Mouse (Mus musculus) ES-Bruce4 (cell line): ENCODE measurements at regions not wholly inside any gene's neighbourhood (a gene's known extent, or its start where the extent isn't known, plus 50 kb on each side); places are given as distances from the start of the nearest gene placed in this dataset.

Experiments used
- H3K27ac ChIP-seq: 2 replicates; pipeline ENCODE4 v1.5.1; 2012; ENCODE audit warnings: low read length, inconsistent platforms; ENCODE audit not compliant: insufficient read depth
- H3K27me3 ChIP-seq: 2 replicates; pipeline ENCODE4 v1.6.1; 2012; ENCODE audit warnings: mild to moderate bottlenecking, low read length, inconsistent platforms; ENCODE audit not compliant: control insufficient read depth, poor library complexity, insufficient read depth, severe bottlenecking
- H3K36me3 ChIP-seq: 2 replicates; pipeline ENCODE4 v1.6.1; 2012; ENCODE audit warnings: inconsistent platforms, mild to moderate bottlenecking, low read length, moderate library complexity; ENCODE audit not compliant: control insufficient read depth, poor library complexity, insufficient read depth, severe bottlenecking
- H3K4me1 ChIP-seq: one replicate; pipeline ENCODE4 v1.8.1; 2011; ENCODE audit warnings: low read length; ENCODE audit not compliant: control insufficient read depth, insufficient read depth
- H3K4me3 ChIP-seq: 2 replicates; pipeline ENCODE4 v1.5.1; 2011; ENCODE audit warnings: low read depth, mild to moderate bottlenecking, low read length
- H3K9ac ChIP-seq: 2 replicates; pipeline ENCODE4 v1.6.1; 2012; ENCODE audit warnings: low read depth, mild to moderate bottlenecking, inconsistent platforms; ENCODE audit not compliant: poor library complexity, severe bottlenecking
- H3K9me3 ChIP-seq: replicated peaks from 2 replicates; pipeline ENCODE4 v1.6.1; 2012; ENCODE audit warnings: mild to moderate bottlenecking, low read length, inconsistent platforms; ENCODE audit not compliant: control insufficient read depth, poor library complexity, insufficient read depth, severe bottlenecking
- CTCF ChIP-seq: IDR thresholded peaks from one replicate; pipeline ENCODE4 v1.8.1; 2011; ENCODE audit warnings: low read depth, low read length
- EP300 ChIP-seq: IDR thresholded peaks from 2 replicates; pipeline ENCODE4 v1.6.1; 2011; ENCODE audit warnings: low read depth, low read length; ENCODE audit not compliant: insufficient read depth
- POLR2A ChIP-seq: IDR thresholded peaks from one replicate; pipeline ENCODE4 v1.8.1; 2011; ENCODE audit warnings: low read length; ENCODE audit not compliant: insufficient read depth

- no peaks in the 10 kb centered on the region for H3K27me3 ChIP-seq
- H3K9me3 ChIP-seq: no peaks in the 10 kb centered on the region
- no peak overlapping the region for H3K4me3 ChIP-seq
- H3K4me1 ChIP-seq: no peaks in the 10 kb centered on the region
- no peaks in the 10 kb centered on the region for H3K36me3 ChIP-seq
- TF ChIP-seq EP300: no peak
- TF ChIP-seq POLR2A: no peak
- TF ChIP-seq CTCF: no peak
- H3K9ac ChIP-seq: no peak overlapping the region
- H3K27ac ChIP-seq: no peak overlapping the region
These were observed 72.0 kb upstream of the Rap1b start for GRCm38 (mm10) chr10:117917870-117918269.

- H3K27ac ChIP-seq: no peak overlapping the region
- TF ChIP-seq POLR2A (no peak), EP300 (no peak), CTCF (no peak)
- no peaks in the 10 kb centered on the region for H3K9me3 ChIP-seq
- no peaks in the 10 kb centered on the region for H3K36me3 ChIP-seq
- H3K9ac ChIP-seq: no peak overlapping the region
- H3K27me3 ChIP-seq: no peaks in the 10 kb centered on the region
- H3K4me1 ChIP-seq: no peaks in the 10 kb centered on the region
- no peak overlapping the region for H3K4me3 ChIP-seq
These were observed 72.8 kb upstream of the Rap1b start for GRCm38 (mm10) chr10:117918616-117919015.

- Histone ChIP-seq H3K4me3 (no peak overlapping the region), H3K36me3 (no peaks in the 10 kb centered on the region), H3K9me3 (no peaks in the 10 kb centered on the region), H3K27me3 (no peaks in the 10 kb centered on the region), H3K27ac (no peak overlapping the region), H3K4me1 (no peaks in the 10 kb centered on the region), H3K9ac (no peak overlapping the region)
- TF ChIP-seq CTCF (no peak), EP300 (no peak), POLR2A (no peak)
These were observed 73.5 kb upstream of the Rap1b start for GRCm38 (mm10) chr10:117919186-117919941.

GRCm38 (mm10) chr10:117925186-117925585, 79.4 kb upstream of the Rap1b start:
- no peak for TF ChIP-seq CTCF
- TF ChIP-seq EP300: no peak
- TF ChIP-seq POLR2A: no peak
- H3K4me3 ChIP-seq: no peak overlapping the region
- no peak overlapping the region for H3K27ac ChIP-seq

GRCm38 (mm10) chr10:117925611-117926555, 80.0 kb upstream of the Rap1b start:
- H3K36me3 ChIP-seq: no peaks in the 10 kb centered on the region
- H3K27ac ChIP-seq: 0 out of 2 replicates have a peak overlapping the region, but pooled peaks have one; percentile 18
- H3K27me3 ChIP-seq: no peaks in the 10 kb centered on the region
- TF ChIP-seq POLR2A (no peak), CTCF (no peak), EP300 (no peak)
- H3K4me3 ChIP-seq: peak overlapping the region; percentile 17; the same call in 1 of the 2 replicates
- no peak overlapping the region for H3K9ac ChIP-seq
- H3K4me1 ChIP-seq: no peaks in the 10 kb centered on the region
- no peaks in the 10 kb centered on the region for H3K9me3 ChIP-seq

More at GRCm38 (mm10) chr10:117925186-117925585, 79.4 kb upstream of the Rap1b start:
- no peaks in the 10 kb centered on the region for H3K27me3 ChIP-seq
- no peaks in the 10 kb centered on the region for H3K4me1 ChIP-seq
- H3K9ac ChIP-seq: no peak overlapping the region
- no peaks in the 10 kb centered on the region for H3K36me3 ChIP-seq
- H3K9me3 ChIP-seq: no peaks in the 10 kb centered on the region

- Histone ChIP-seq H3K4me1 (no peaks in the 10 kb centered on the region), H3K4me3 (no peak overlapping the region), H3K9ac (no peak overlapping the region), H3K27ac (no peak overlapping the region), H3K9me3 (no peaks in the 10 kb centered on the region), H3K27me3 (no peaks in the 10 kb centered on the region), H3K36me3 (no peaks in the 10 kb centered on the region)
- TF ChIP-seq CTCF: no peak
- no peak for TF ChIP-seq EP300
- no peak for TF ChIP-seq POLR2A
These were observed 83.2 kb upstream of the Rap1b start for GRCm38 (mm10) chr10:117928998-117929397.
